Mouse (Mus musculus): ENCODE results near the gene Zfp239.
"Not testable (repeated sequence)": the region's sequence is repeated elsewhere in the genome, so short reads cannot be mapped to it uniquely, and the experiment has no call there.

Zfp239 gene

GRCm38 (mm10) chr6:117861848-117862247, at the start of gene Zfp239:
Gene Zfp239 (plus strand): TSS chr6:117862100.
- no peak for DNase-seq

- no peak for DNase-seq
Measured at GRCm38 (mm10) chr6:117814681-117815080, 47.2 kb upstream of the Zfp239 start.

- DNase-seq: no peak
Measured at GRCm38 (mm10) chr6:117817108-117817541, 44.8 kb upstream of the Zfp239 start.

DNA sequence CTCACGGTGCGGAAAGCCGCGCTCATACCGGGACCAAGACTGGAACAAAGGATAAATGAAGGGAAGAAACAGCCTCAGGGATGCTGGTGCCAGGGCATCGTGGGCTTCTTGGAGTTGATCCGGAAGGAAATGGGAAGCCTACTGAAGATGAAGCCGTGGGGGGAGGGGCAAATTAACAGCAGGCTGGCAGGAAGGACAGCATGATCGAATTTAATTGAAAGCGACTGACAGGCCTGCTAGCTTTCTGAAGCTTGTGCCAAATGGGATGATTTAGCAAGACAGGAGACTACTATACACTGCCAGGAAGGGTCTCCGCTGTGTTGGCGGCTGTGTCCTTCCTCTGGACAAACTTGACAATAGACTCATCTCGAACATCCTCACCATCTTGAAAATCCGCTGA, 41.6 kb upstream of the Zfp239 start:
- no peak for DNase-seq

- DNase-seq: peak; percentile 61
Measured at GRCm38 (mm10) chr6:117825369-117825768, 36.5 kb upstream of the Zfp239 start.

DNA sequence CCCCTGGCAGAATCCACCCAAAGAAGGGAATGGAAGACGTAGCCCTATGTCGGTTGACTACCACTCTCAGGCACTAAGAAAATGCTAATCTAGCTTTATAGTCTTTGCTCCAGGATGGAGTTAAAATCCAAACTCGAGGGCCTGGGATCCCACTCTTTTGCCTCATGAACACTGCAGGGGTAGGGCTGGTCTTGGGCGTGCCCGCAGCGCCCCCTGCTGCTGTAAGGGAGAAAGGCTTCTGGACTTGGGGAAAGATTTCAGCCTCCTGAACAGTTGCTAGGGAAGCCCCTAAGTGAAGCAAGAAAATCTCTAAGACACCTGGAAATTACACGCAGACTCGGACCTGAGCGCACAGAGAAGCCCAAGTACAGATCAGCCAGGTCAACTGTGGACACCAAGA, 33.6 kb upstream of the Zfp239 start:
- DNase-seq: peak; percentile 71

DNA sequence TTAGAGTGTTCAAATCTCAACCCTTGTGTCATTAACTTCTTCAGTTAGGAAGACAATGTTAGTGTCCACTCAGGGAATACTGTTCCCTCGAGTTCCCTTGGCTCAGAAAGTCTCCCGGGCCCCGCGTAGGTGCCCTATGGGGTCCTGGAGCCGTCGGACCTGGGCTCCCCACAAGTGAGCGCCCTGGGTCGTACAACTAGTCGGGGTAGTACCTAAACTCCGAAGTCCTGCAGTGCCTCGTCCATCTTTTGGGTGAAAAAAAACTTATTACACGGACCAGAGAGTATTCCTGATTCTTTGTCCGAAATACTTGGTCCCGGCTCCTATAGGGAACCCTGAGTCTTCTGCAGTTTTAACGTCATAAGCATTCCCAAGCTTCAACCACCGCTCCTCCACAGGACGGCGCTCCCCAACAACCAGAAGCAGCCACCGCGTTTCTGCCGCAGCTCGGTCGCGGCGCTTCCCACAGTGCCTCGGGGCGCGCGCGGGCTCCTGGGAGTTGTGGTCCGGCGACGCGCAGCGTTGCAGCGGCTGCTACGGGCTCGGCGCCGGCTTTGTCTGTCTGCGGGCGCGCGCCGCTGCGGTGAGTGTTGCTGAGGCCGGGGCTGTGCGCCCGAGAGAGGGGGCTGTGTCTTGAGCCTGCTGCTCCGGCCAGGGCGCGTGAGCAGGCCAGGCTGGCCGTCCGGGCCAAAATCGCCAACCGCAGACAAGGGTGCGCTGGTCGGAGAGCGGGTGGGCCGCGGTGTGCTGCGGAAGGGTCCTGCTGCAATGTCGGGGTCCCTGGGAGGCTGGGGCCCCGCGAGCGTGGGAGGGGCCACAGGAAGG, 21.0 kb upstream of the Zfp239 start, which contains the start of gene Zfp637:
Gene Zfp637, plus strand, starts transcription at position 495 of the 825 bp plus-strand sequence.
- DNase-seq: peak; percentile 90

GRCm38 (mm10) chr6:117841511-117841955, 20.4 kb upstream of the Zfp239 start:
- no peak for DNase-seq

DNA sequence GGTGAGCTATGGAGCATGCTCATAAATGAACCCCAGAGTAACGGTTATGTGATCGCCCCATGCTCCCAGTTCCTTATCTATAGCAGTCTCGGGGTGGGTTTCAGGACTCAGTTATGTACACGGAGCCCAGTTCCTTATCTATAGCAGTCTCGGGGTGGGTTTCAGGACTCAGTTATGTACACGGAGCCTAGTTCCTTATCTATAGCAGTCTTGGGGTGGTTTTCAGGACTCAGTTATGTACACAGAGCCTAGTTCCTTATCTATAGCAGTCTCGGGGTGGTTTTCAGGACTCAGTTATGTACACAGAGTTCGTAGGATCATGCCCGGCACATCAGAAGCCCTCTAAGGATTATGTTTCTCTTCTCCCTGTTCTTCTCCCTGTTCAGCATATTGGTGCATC, 17.3 kb upstream of the Zfp239 start:
- no peak for DNase-seq

DNA sequence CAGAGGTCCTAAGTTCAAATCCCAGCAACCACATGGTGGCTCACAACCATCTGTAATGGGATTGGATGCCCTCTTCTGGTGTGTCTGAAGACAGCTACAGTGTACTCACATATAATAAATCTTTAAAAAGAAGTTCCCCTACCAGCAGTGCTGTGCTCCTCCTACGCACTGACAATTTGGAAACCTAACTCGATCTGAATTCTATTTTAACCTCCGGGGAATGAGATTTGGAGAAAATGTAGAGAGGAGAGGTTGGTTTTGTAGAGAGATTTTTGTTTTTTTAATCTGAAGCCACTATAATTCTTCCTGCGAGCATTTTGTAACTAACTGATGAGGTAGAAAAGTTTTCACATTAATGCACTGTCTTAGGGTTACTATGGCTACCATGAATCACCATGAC, 15.2 kb upstream of the Zfp239 start:
- not testable (repeated sequence) for DNase-seq

- no peak for DNase-seq
Measured at GRCm38 (mm10) chr6:117847772-117848171, 14.1 kb upstream of the Zfp239 start.

- no peak for DNase-seq
Measured at GRCm38 (mm10) chr6:117848577-117848976, 13.3 kb upstream of the Zfp239 start.

DNA sequence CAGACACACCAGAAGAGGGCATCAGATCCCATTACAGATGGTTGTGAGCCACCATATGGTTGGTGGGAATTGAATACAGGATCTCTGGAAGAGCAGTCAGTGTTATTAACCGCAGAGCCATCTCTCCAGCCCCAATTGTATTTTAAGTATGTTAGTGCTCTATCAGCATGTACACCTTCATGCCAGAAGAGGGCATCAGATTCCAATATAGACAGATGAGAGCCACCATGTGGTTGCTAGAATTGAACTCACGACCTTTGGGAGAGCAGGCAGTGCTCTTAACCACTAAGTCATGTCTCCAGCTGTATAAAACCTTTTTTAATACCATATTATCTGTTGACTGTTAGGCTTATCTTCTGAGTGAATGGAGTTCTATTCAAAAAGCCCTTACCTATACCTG, 10.2 kb upstream of the Zfp239 start:
- no peak for DNase-seq

- DNase-seq: no peak
Measured at GRCm38 (mm10) chr6:117857990-117858389, 3.9 kb upstream of the Zfp239 start.

DNA sequence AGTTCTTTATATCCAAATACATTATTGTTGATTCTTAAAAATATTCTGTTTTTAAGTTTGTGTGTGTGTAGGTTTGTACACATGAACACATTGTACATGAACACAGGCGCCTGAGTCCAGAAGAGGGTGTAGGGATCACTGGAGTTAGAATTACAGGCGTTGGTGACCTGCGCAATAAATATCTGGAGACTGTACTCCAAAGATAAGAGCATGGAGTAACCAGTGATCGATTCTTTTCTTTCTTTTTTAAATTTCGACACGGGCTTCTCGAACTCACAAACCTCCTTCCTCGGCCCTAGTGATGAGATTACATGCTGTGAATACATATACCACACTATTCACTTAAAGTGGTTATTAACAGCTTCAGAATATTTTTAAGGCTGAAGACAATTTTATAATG, 565 bp downstream of the Zfp239 start:
- no peak for DNase-seq

DNA sequence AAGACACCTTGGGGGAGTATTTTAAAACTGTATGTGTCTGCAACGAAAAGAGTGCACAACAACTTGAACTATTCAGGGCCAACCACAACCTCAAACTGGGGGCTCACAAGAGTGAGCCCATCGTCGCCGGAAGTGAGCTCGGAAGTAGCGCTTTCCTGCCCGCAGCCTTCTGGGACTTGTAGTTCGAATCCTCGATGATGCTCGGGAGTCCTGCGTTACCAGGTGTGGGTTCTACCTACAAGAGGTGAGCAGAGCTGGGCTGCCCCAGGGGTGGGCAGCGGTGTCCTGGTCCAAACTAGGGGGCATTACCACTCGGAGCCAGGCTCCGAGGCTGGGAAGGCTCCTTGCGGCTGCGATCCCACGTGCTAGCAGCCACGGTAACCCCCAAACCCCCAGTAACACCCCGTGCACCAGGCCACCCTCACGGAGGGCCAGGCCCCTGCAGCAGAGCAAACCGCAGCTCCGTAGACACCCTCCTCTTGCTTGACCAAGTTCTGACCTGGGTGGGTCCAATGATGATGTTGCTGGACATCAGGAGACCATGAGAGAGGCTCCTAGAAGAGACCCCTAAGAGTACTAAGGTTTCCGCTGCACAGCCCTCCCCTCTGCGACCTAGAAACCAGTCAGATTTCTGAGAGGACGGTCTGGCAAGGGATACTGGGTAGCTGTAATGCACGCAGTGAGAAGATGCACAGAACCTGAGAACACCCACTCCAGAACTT, 1.2 kb downstream of the Zfp239 start:
- DNase-seq: peak; percentile 44

DNA sequence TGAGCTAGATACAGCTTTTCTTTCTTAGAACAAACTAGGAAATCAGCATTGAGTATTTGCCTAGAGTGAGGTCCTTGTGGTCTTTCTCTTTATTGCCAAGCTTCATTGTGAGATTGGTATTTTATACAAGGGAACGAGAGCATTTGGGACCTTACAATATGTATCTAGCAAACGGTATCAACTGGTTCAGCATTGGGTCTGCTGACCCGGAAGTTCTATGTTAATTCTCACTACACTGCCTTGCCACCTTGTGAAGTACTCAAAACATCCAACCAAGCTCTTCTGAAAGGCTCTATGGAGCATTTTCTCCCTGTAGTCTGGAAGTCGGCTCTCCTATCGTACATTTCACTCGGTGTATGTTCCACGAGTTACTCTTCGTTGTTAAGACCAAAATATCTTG, 1.9 kb downstream of the Zfp239 start:
- no peak for DNase-seq

DNA sequence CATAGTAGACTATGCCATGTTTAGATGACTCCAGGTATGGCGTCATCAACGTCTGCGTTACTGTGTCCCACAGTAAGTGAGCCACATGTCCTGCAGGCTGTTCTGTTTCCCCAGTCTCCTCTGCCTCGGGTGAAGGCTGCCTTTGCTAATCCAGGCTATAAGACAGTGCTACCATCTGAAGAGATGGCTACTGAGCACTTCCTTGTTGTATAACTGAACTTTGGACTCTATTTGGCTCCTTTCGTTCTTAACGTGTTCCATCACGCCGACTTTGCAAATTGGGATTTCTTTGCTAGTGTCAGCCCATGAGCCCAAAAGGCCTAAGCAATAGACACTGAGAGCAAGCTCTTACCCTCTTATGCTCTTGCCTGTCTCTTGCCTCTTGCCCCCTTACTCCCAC, 6.3 kb downstream of the Zfp239 start:
- no peak for DNase-seq

GRCm38 (mm10) chr6:117871034-117871433, 9.1 kb downstream of the Zfp239 start:
- no peak for DNase-seq

DNA sequence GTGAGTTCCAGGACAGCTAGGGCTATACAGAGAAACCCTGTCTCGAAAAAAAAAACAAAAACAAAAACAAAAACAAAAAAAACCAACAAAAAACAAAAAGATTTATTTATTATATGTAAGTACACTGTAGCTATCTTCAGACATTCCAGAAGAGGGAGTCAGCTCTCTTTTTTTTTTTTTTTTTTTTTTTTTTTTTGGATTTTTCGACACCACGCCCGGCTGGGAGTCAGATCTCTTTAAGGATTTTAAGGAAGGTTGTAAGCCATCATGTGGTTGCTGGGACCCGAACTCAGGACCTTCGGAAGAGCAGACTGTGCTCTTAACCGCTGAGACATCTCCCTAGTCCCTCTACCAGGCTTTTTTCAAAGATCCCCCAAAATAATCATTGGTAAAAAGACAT, 11.6 kb downstream of the Zfp239 start:
- not testable (repeated sequence) for DNase-seq

DNA sequence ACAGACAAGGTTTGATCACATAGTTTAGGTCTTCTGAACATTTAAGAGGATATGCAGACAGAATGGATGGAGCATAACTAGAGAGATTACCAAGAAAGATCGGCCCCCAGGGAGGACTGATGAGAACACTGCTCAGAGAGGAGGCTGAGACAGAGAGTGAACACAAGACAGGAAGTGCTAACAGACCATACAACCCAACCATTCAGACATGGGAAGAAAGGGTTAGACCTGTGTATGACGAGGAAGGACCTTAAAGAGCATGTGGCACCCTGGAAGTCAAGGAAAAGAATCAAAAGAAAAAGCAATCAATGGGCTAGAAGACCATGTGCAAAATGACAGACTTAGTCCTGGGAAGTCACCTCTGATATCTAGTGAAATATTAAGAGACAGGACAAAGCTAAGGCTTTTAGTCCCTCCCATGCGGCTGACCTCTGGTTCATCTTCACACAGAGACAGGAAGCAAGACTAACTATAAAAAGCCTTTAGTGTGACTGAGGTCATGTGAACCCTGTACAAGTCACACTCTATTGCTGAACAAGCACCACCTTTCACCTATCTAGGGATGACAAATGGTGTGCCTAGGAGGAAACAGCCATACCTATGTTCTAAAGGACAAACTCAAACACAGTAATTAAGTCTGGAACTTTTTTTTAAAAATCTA, 12.9 kb downstream of the Zfp239 start:
- DNase-seq: no peak

DNA sequence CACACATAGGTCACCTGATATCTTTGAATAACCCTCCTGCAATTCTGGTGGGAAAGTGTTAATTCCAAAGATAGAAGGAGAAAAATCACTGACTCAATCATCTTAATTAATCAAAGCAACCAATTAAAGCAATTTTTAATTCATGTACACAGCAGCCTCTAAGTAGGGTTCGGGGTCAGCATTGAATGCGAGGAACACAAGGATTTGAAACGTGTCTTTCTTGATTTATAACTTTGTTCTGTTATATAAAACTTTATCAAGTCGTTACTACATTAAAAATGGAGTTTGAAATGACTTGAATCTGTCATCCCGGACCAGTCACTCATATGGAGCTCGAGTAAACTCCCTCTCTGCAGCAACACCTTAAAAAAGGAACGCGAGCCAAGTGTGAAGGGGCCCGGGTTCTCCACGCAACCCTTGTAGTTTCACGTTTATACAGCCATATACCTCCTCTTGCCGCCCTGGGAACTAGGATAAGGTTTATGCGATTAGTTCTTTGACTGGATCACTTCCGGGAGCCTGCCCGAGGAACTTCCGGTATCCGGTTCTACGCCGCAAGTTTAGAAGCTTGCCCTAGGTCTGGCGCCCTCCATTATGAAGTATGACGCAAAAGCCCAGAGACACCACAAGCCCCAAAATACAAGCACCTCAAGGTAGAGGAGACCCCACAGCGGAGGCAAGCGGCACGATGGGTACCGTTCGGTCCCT, 17.0 kb downstream of the Zfp239 start:
- no peak for DNase-seq

Data from kidney, adult 18-20 months (tissue).